Mouse (Mus musculus) embryo, embryonic 9.5 days (tissue): ENCODE results near the gene Krt18.
A peak's percentile ranks its signal among the peaks of the same experiment; 100 is the strongest.

ENCODE experiments used
- DNase-seq: peaks from one replicate; pipeline ENCODE4 v3.0.0-alpha.2; 2017; ENCODE audit errors: extremely low spot score

The Krt18 gene

DNA sequence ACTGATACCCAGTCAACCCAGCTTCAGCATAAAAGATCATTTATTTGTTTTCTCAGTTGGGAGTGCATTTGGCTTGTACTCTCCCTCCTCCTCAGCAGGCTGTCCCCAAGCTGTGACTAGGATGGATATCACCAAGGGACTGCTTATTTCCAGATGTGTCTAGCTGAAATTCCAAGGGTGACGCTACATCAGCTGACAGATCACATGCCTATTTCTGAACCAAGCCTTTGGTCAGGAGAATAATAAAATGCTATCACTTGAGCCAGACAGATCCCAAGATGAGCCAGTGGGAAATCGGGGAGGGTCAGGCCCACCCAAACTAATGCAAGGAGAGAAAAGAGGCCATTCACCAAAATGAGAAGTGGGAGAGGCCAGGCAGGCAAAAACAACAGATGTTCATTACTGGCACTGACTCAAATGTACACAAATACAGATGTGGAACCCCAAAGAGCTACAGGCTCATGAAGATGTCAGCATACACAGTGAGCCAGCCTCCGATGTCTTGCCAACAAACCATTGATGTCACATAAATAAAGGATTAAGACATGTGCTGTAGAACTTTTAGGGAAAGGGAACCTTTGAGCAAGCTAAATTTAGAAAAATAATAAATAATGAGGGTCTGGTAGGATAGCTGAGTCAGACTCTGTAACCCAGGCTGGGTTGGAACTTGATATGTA, 17.3 kb upstream of the Krt18 start:
- DNase-seq = no peak

DNA sequence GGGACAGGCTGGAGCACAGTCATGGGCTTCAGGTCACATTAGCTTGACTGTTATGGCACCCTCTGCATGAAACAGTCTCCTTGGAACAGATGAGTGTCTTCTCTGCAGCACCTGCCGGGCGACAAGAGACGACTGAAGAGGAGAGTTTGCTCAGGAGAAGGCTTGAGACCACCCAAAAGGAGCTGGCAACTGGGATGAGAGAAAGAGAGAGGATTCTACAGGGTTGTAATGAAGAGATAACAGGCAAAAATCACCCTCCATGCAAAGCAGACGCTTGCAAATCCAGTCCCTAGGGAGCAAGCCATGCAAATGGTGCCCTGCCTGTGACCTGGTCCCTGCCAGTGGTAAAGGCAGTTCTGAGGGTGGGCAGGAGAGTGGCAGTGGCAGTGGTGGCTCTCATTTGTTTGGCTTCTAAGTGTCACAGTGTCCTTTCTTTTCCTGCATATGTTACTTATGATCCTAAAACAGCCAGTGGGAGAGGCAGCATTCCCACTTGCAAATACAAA, 15.7 kb upstream of the Krt18 start:
- DNase-seq = no peak

DNA sequence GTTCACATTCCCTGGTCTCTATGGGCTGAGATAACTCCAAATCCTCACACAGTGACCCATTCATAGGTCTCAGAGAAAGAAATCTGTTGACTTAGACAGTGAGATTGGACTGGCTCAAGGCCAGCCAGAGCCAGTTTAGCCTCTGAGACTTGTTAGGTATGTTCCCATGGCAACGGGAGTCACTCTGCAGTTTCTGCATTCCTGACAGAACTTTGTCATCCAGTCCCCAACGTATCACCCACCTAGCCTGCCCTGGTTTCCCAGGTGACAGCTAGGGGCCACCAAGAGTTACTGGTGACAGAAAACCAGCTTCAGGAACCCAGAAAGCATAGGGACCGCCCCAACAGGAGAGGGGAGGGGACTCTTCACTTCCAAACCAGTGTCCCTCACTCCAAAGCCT, 14.3 kb upstream of the Krt18 start:
- no peak for DNase-seq

GRCm38 (mm10) chr15:102014848-102015247, 13.1 kb upstream of the Krt18 start:
- no peak for DNase-seq

GRCm38 (mm10) chr15:102016096-102016495, 11.9 kb upstream of the Krt18 start:
- DNase-seq = no peak

DNA sequence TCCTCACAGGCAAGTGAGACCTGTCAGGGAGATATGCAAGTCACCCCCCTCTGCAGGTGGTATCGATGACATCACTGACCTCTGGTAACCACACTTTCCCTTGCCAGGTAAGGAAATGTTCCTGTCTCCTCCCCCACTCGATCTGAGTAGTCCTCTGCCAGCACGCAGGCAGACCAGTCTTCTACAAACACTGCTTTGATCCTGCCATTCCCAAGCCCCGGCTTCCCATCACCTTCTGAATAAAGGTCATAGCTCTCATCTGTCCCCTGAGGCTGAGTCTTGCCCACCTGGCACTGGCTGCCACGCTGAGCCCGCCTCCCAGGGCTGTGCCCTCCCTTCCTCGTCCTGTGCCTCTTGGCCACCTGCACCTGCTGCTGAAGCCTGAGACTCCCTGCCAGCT, 11.2 kb upstream of the Krt18 start:
- no peak for DNase-seq

DNA sequence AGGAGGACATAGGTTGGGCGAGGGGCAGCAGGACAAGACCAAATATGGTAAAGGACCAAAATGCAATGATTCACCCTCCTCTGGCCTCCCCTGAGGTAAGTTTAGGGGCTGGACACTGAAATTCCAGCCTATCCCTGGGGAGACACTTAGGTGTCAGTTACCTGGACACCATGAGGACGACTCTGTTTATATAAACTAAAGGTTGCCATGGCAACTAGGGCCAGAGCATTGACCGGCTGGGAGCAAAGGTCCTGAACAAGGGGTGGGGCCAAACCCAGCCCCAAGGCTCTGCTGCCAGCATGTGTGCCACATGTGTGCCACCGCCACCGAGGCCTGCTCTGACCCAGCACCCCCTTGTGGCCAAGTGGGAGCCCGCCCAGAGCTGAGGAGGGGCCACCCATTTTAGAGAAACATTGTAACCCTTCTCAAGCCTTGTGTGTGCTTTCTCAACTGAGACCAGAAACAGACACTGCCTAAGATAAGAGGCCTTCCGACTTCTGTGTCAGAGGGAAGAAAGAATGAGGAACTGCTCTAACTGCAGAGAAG, 10.0 kb upstream of the Krt18 start:
- DNase-seq = peak; percentile 77

DNA sequence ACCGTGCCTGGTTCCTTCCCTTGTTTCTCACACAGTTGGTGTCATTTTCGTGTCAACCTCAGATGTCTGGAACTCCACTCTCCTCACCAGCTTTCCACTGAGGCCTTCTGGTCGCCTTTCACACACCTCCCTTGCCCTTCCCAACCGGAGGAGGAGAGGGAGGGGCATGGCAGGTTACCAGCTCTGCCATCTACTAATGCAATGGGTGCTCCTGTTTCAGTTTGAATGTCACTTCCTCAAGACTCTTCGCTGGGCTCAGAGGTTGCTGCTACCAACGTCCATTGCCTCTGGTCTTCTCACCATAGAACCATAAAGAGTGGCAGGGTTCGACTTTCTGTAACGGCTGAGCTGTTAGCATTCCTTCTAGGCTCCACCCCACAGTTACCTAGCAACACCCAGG, 5.5 kb upstream of the Krt18 start:
- DNase-seq = no peak

DNA sequence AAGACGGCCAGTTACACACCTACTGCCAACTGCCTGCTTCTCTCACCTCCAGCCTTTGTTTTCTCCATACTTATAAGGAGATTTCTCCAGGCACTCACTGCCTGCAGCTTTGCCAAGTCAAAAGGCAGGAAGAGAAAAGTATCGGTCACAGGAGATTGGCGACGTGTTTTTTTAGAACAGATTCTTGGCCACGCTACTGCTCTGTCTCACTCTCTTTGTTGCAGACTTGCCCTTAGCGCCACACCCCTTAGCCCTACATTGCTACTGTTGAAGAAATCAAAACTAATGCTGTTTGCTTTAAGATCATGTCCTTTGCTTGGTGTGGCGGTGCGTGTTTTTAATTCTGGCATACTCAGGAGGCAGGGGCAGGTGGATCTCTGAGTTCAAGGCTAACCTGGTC, 4.1 kb upstream of the Krt18 start:
- DNase-seq = no peak

- peak; percentile 72 for DNase-seq
Measured at GRCm38 (mm10) chr15:102025136-102025872, 2.7 kb upstream of the Krt18 start.

GRCm38 (mm10) chr15:102026430-102026829, 1.6 kb upstream of the Krt18 start:
- no peak for DNase-seq

DNA sequence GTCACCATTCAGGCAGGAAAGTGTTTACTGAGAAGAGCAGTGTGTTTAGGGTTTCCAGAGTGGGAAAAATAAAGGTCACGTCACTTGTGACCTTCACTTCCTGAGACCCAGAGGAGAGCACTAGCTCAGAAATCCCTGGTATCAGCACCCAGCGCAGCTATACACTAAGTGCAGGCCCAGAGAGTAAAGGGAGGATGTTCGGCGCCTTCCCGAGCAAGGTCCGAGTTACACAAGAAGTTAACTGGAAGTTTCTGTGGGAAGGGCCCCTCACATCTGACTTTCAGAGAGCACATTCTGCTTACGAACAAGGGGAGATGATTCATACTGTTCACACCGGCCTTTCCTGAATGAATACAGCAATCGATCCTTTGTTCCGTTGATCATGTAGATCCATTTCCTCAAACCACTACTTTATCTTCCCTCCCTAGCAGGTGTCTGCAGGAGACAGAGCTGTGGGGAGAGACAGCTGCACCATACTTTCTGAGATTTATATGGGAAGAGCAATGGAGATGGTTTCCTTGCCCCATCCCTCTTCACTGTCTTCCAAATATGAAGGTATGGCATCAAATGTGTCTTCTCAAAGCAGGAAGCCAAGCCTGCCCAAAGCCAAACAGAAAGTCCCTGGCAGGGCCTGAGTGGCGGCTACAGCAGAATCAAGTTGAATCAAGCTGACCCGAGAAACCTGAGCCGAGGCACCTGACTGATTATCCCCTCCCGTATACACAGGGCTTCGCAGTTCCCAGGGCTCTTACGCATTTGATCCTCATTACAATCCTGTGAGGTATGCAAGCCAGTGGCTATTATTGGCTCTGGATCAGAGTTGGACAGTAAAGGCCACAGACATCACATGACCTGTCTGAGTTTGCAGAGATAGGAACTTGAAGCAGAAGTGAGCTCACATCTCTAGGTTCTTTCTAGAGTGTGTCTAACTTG, 6.4 kb downstream of the Krt18 start:
- no peak for DNase-seq

DNA sequence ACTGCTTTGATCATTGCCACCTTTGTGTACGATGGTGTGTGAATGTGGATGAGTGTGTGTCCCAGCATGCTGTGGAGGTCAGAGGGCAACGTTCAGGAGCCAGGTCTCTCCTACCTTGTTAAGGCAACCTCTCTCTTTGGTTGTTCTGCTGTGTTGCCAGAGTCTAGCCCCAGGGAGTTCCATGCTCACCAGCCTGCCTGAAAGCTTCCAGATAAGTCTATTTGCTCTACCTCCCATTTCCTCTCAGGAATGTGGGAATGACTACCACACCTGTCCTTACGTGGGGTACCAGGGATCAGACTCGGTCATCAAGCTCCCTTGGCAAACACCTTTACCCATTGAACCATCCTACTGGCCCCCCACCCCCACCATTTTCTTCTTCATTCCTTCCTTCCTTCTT, 12.3 kb downstream of the Krt18 start:
- no peak for DNase-seq

DNA sequence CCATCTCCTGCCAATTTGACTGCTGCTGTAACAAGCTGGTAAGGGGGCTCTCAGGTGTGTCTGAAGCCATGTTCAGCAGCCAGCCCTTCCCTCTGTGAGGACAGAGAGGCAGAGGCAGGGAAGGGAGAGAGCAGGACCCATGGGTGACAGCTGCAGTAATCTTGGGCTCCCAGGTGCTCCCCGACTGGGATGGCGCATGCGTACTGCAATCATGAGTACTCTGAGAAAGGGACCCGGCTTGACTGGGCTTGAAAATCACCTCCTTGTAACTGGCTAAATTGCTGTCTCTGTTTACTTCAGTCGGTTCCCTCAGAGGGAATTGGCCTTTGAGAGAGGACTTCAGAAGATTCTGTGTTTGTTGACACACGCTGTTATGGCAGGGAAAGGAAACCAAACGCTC, 14.0 kb downstream of the Krt18 start:
- no peak for DNase-seq

DNA sequence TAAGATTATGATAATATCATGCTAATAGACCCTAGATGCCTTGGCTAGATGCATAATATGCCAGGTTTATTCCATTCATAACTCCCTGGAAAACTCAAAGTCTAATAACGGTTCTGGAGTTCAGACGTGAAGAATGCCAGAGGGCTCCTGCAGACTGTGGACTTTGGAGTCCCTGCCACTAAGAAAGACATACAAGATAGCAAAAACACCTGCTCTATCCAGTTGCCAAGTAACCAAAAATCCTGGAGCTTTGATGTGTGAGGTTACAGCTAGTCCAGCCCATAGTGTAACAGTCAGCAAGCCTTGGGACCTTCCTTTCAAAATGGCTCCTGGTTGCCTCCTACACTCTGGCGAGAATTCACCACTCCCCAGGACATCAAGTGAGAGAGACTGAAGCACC, 16.8 kb downstream of the Krt18 start:
- no peak for DNase-seq

- no peak for DNase-seq
Measured at GRCm38 (mm10) chr15:102045691-102046090, 17.7 kb downstream of the Krt18 start.

DNA sequence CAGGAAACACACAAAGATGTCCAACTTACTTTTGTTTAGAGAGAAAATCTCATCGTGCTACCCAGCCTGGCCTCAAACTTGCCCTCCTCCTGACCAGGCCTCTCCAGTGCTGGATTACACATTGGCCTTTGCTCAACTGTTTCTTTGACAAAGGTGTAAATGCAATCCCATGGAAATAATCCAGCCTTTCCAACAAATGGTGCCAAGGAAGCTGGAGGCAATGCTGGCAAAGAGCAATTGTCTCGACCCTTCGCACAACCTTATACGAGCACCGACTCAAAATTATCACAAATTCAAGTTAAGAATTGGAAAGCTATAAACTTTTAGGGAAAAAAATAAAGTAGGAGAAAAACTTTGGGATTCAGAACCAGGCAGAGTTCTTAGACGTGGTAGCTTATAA, 20.0 kb downstream of the Krt18 start:
- DNase-seq = no peak

- DNase-seq = no peak
Measured at GRCm38 (mm10) chr15:102049871-102050270, 21.9 kb downstream of the Krt18 start.

GRCm38 (mm10) chr15:102051920-102052683, 24.1 kb downstream of the Krt18 start:
- DNase-seq = peak; percentile 81

DNA sequence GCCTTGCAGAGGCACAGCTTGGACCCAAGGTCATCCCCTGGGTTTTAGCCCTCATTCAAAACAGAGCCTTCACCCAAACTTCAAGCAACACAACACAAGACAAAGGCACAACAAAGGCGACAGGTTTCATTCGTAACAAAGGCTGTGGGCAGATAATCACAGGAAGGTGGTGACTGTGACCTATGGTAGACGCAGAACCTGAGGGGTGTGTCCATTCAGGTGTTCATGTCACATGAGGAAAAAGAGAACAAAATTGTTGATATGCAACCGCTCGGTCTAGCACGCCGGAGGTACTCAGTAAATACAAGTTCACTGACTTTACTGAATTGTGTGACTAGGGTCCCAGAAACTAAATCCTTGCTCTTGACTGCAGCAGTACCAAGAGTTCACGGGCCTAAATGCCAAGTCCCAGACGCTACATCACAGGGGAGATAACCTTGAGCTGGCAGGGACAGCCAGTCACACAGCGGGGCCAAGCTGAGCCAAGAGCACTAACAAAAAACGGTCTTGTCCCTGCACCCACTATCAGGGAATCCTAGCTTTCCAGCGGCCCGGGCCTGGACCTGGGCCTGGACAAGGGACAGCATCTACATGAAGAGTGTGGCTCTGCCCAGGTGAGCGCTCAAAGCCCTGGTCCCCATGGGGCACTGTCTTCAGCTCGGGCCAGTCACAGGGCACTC, 28.7 kb downstream of the Krt18 start:
- DNase-seq = no peak
